Mouse (Mus musculus) megakaryocyte, embryonic 14.5 days (primary cell): ENCODE results near the gene Atxn10.

Source experiments
- FLI1 ChIP-seq: IDR thresholded peaks from 2 replicates; pipeline ENCODE4 v1.6.1; 2012; ENCODE audit warnings: low read length, inconsistent platforms, mixed read lengths
- GATA1 ChIP-seq: IDR thresholded peaks from 3 replicates; pipeline ENCODE4 v1.6.1; 2012; ENCODE audit warnings: mixed read lengths, low read length, inconsistent platforms, borderline replicate concordance

DNA sequence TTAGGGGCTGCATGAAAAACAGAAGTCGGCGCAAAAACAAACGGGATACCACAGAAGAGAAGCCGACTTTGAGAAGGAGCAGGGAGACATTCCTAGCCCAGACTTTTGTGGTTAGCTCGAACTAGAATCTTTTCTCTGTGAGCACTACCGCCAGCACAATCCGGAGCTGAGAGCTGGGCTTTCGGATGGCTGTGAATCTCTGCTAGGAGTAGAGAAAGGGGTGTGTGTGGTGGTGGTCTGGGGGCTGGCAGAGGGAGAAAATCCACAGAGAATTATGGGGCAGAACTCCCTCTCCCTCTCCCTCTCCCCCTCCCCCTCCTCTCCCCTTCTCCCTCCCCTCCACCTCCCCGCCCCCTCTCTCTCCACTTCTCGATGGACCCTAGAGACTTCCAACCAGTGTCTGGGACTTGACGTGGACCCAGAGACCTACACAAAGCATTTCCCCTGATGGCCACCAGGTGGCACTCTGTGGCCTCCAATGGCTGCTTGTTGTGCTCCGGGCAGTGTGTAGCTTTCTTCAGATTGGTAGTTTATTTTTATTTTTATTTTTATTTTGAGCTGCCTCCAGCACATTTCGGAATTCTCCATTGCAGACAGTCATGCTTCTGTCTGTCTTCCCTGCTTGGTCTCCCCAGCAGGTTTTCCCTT is 20.5 kb upstream of the Atxn10 start:
- TF ChIP-seq GATA1 (no peak), FLI1 (no peak)
